Mouse (Mus musculus): ENCODE results near the gene Cdon.

GRCm38 (mm10) chr9:35443618-35444511 lies 22.9 kb downstream of the Cdon start:
- TF ChIP-seq CTCF (IDR thresholded peaks at IDR 0.05; ENCODE audit: low read depth) (no peak), EP300 (IDR thresholded peaks at IDR 0.05; ENCODE audit: low read depth) (no peak)
